Mouse (Mus musculus) urinary bladder, postnatal 4 days (tissue): Measurements from ENCODE around the gene Cd7.
"Not testable (repeated sequence)": the region's sequence is repeated elsewhere in the genome, so short reads cannot be mapped to it uniquely, and the experiment has no call there.

Experiments used
- DNase-seq, 2 experiments: peaks; one replicate each; pipeline ENCODE4 v3.0.0; 2021 to 2022; ENCODE audit warnings: low spot score in 2 of 2

The Cd7 gene

GRCm38 (mm10) chr11:121039302-121039701 is at the start of gene Cd7:
Cd7 (minus strand) TSS chr11:121039418.
- no peak for DNase-seq

DNA sequence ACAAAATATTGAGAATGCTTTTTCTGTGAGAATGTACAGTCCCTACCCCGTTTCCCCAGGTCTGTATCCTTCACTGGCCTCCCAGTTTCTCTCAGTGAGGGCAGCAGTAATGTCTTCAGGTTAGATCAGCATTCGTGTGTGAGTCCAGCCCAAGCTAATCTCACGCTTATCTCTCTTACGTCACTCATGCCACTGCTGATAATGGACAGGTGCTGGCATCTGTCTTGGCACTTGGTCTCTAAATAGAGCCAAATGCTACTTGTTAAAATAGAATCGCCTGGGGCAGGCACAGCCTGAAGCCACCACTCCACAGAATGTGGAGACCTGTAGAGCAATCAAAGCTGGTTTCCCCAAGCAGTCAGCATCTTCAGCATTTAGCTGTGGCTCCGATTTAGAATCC is 49.8 kb upstream of the Cd7 start:
- no peak for DNase-seq

DNA sequence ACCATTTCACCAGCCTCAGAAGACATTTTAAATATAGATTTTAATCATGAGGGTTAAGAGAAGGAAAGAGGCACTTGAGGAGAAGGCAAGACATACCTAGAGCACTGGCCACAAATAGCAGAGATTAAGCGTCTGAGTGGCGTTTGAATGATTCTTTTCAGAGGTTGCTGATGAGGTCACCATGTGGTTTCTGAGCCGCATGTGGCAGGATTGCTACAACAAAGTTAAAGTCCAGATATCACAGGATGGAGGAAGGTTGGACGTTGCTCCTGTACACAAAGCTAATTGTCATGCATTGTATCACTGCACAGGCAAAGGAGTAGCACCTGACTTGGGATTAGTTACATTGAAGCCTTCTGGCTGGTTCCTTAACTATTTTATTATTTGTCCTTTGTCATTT is 47.1 kb upstream of the Cd7 start:
- DNase-seq = no peak

DNA sequence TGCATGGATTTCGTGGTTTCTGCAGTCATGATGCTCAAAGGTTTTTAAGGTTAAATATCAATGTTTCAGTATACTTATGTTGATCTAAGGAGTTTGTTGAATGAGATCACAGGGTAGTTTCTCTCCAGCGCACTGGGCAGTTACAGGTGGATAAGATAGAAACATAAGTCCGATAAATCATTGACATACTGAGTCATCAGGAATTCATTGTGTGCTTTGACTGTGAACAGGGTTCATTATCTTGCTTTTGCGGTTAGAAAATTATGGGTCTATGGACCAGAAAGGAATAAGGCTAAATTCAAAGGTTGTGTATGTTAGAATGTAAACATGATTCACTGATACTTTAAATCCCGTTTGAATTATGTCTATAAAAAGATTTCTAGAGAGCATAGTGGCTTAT is 46.0 kb upstream of the Cd7 start:
- no peak for DNase-seq

GRCm38 (mm10) chr11:121082857-121083500 is 43.8 kb upstream of the Cd7 start:
- no peak for DNase-seq

GRCm38 (mm10) chr11:121082250-121082649 is 43.0 kb upstream of the Cd7 start:
- DNase-seq = no peak

DNA sequence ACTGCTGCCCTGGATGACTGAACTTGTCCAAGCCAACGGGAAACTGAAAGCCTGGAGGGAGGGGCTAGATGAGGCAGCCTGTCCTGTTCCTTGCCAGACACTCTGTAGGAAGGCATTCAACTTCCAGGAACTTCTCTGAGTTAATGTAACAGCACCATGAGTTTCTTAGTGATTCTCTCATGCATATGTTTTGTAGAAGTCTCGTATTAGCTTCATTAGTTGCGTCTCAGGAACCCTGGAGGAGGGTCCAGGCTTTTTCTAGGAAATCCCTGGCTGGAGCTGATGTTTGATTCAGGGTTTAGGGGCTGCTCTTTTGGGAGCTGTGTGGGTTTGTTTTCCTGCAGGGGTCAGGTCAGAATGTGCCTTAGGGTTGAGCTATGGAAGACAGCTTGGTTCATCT is 41.9 kb upstream of the Cd7 start, which contains the start of gene Sectm1a:
Gene Sectm1a, minus strand, starts transcription at position 101 of the 400 bp plus-strand sequence.
- no peak for DNase-seq

- DNase-seq = no peak
Measured at GRCm38 (mm10) chr11:121080330-121080729, 41.1 kb upstream of the Cd7 start.

DNA sequence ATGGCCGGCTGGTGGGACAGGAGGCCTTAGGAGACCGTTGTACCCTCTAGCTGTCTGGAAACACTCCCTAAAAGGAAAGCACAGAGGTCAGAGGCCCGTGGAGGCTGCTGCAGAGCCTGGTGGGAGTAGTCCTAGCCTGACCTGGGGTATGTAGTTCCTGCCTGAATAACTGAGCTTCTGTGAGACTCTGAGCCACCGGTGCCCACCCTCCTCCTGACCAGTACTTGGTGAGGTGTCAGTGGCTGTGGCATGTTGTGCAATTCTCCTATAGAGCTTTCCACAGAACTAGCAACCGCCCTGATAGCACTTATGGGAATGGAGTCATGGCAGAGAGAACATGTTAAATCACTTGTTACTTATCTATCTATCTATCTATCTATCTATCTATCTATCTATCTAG is 36.4 kb upstream of the Cd7 start:
- no peak for DNase-seq

GRCm38 (mm10) chr11:121069662-121070061 is 30.4 kb upstream of the Cd7 start:
- not testable (repeated sequence) for DNase-seq

GRCm38 (mm10) chr11:121067895-121068294 is 28.7 kb upstream of the Cd7 start:
- no peak for DNase-seq

DNA sequence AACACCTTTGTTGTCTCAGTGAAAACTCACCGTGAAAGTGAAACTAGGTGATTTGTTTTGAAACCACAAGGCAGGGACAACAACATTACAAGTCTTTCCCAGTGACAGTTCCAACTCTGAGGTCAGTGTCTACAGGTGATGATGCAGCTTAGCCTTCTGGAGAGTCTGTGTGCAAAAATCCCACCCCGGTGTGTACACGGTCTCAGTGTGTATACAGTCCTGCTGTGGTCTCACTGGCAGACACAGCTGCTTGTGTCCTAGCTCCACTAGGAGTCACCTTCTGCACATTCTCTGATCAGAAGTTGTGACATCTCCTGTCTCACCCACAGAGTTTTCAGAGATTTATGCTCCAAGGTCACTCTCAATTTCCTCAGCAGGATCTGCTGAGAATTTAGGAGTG is 25.0 kb upstream of the Cd7 start:
- no peak for DNase-seq

GRCm38 (mm10) chr11:121063379-121063778 is 24.2 kb upstream of the Cd7 start, which contains the start of gene Sectm1b:
Sectm1b (minus strand) TSS chr11:121063569.
- no peak for DNase-seq

DNA sequence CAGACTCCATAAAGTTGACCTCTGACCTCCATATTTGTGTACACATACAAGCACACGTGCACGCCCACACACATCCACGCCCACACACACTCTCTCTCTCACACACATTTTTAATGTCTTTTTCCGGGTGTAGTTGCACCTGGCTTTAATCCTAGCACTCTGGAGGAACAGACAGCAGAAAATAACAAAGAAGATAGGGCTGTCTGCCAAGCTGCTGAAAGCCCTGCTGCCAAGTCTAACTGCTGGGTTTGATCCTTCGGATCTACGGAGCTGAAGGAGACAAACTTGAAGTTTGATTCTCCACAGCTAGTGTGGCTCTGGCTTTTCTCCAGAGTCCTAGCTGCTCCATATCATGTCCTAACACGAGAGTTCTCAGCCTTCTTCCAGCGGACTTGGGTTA is 22.4 kb upstream of the Cd7 start:
- no peak for DNase-seq

GRCm38 (mm10) chr11:121060401-121061067 is 21.3 kb upstream of the Cd7 start:
- DNase-seq = not testable (repeated sequence)

- DNase-seq = no peak
Measured at GRCm38 (mm10) chr11:121059471-121059870, 20.3 kb upstream of the Cd7 start.

DNA sequence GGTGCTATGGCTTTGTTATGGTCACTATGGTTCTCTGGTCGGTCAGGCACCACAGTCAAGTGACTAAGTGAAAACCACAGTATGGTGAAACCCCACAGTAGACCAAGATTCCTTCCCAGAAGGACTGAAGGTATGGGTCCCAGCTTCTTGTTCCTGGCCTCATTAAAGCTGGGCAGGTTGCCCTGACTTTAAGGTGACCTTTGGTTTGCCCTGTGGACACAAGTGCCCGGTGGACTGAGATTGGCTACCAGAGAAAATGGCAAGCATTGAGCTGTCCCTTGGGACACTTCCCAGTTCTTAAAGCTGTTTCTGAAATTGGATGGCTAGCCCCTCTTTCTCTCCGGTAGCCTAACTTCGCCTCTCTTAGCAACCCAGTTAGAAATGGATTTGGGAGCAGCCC is 19.7 kb upstream of the Cd7 start:
- no peak for DNase-seq

- no peak for DNase-seq
Measured at GRCm38 (mm10) chr11:121058122-121058521, 18.9 kb upstream of the Cd7 start.

- no peak for DNase-seq
Measured at GRCm38 (mm10) chr11:121056536-121057236, 17.5 kb upstream of the Cd7 start.

DNA sequence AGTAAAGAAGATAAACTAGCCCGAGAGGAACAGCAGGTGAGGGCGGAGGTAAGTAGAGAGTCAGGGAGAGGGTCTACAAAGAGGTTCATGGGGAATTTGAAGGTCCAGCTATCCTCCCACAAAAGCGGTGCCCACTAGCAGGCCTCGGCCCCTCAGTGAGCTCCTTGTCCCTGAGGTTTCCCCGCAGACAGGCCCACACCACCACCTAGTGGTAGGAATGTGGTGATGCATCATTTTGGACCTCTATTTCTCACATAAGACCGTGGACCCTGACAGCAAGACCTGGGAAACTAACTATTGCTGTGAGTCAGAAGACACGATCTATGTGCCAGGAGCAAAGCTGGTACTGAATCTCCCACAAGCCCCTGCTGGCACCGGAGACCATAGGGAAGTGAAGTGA is 14.3 kb upstream of the Cd7 start:
- peak; percentile 72 to 85 for DNase-seq

- no peak for DNase-seq
Measured at GRCm38 (mm10) chr11:121052387-121052786, 13.2 kb upstream of the Cd7 start.

DNA sequence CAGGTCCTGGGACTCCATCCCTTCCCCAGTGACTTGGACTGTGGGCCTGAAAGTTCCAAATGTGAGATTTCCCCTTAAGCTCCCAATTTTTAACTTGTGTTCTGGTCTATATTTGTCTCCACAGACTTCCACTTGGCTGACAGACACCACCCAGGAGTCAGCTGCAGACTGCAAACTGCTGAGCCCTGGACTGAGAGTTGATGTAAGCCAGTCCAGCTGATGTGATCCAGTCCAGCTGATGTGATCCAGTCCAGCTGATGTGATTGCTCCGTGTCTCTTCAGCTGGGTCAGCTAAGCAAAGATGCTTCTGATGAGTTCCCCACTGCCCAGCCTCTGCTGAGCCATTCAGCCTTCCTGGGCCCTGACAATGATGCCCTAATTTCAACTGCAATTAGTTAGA is 12.6 kb upstream of the Cd7 start:
- DNase-seq = no peak

- no peak for DNase-seq
Measured at GRCm38 (mm10) chr11:121049840-121050239, 10.6 kb upstream of the Cd7 start.
